Mouse (Mus musculus) C2C12 (cell line): Measurements from ENCODE around the gene Zfp422. TPM values are rescaled to one million over a fixed set of nuclear protein-coding genes. Genes with fewer than 3 reads are reported as not detected.

ENCODE experiments used
- H3K27me3 ChIP-seq: one replicate; pipeline ENCODE4 v1.6.1; 2011; ENCODE audit not compliant: control insufficient read depth, insufficient read depth, insufficient read length
- H3K36me3 ChIP-seq: one replicate; pipeline ENCODE4 v1.6.1; 2011; ENCODE audit not compliant: control insufficient read depth, insufficient read depth
- H3K4me3 ChIP-seq: one replicate; pipeline ENCODE4 v1.5.1; 2011; ENCODE audit warnings: mild to moderate bottlenecking, control low read depth; ENCODE audit not compliant: poor library complexity, insufficient read depth, severe bottlenecking
- H3K79me2 ChIP-seq: one replicate; pipeline ENCODE4 v1.6.1; 2011; ENCODE audit not compliant: control insufficient read depth, insufficient read depth
- H3K79me3 ChIP-seq: one replicate; pipeline ENCODE4 v1.6.1; 2011; ENCODE audit warnings: low read depth, control low read depth
- H3ac ChIP-seq: one replicate; pipeline ENCODE3; 2011; ENCODE audit warnings: low read depth; ENCODE audit not compliant: control insufficient read depth, insufficient read length
- CEBPB ChIP-seq: IDR thresholded peaks from one replicate; pipeline ENCODE4 v1.6.1; 2011; ENCODE audit warnings: low read depth, mild to moderate bottlenecking, control low read depth, moderate library complexity
- CTCF ChIP-seq: IDR thresholded peaks from one replicate; pipeline ENCODE4 v1.5.1; 2011; ENCODE audit not compliant: control insufficient read depth, insufficient read depth, insufficient read length
- FOSL1 ChIP-seq: IDR thresholded peaks from one replicate; pipeline ENCODE4 v1.8.0; 2011; ENCODE audit warnings: mild to moderate bottlenecking, low read length; ENCODE audit not compliant: poor library complexity, insufficient read depth, severe bottlenecking
- MAX ChIP-seq: IDR thresholded peaks from one replicate; pipeline ENCODE4 v1.6.1; 2011; ENCODE audit warnings: mild to moderate bottlenecking, control low read depth
- MYOD1 ChIP-seq: IDR thresholded peaks from one replicate; pipeline ENCODE4 v1.6.1; 2011; ENCODE audit warnings: low read depth; ENCODE audit not compliant: control insufficient read depth, insufficient read length
- MYOG ChIP-seq: IDR thresholded peaks from one replicate; pipeline ENCODE4 v1.6.1; 2011; ENCODE audit not compliant: control insufficient read depth, insufficient read length; ENCODE audit errors: extremely low read depth
- USF1 ChIP-seq: IDR thresholded peaks from one replicate; pipeline ENCODE4 v1.6.1; 2011; ENCODE audit warnings: low read depth, mild to moderate bottlenecking, control low read depth, moderate library complexity
- polyA plus RNA-seq: library from polyadenylated mRNA; unstranded; fragments of >200 nt; fragmentation: generic; extraction: Trizol; gene quantifications from one replicate; pipeline ENCODE4 v1.2.1, GENCODE M21; 2012; ENCODE audit warnings: missing spikeins

Zfp422 gene
- polyA plus RNA-seq, 1 experiment, result 7.5 TPM

DNA sequence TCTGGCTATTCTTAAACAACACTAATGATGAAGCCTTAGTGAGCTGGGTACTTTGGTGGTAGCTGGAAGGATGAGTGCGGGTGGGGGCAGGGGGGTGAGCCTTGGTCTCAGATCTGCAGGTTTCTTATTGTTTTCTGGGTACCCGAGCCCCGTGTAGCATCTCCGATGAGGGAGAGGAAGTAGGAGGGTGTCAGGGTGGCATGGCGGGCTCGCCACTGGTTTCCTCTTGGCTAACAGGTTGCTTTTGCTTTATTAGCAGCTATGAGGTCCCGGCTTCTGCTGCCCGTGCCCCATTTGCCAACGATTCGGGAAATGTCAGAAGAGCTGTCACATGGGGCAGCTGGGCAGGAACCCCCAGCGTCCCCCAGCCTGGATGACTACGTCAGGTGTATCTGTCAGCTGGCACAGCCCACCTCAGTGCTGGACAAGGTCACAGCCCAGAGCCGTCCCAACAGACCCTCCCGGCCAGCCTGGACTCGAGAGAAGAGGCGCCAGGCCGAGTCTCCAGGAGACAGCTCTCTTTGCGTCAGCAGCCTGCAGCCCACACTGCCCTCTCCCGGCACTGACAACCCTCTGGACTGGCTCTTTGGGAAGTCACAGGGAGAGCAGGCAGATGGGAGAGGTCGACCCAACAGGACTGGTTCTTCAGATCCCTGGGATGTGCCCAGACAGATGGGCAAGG lies 22.8 kb upstream of the Zfp422 start:
- Histone ChIP-seq H3K79me3 (no peaks in the 10 kb centered on the region), H3K27me3 (no peaks in the 10 kb centered on the region), H3K79me2 (no peaks in the 10 kb centered on the region), H3K4me3 (no peak overlapping the region), H3K36me3 (no peaks in the 10 kb centered on the region), H3ac (no peak overlapping the region)
- no peak for TF ChIP-seq MAX
- no peak for TF ChIP-seq CEBPB
- peak; percentile 63 for TF ChIP-seq CTCF

GRCm38 (mm10) chr6:116650406-116650805 lies 21.6 kb upstream of the Zfp422 start, which contains the start of gene Depp1:
Gene Depp1 (plus strand): TSS chr6:116650609.
- Histone ChIP-seq H3K27me3 (no peaks in the 10 kb centered on the region), H3K36me3 (no peaks in the 10 kb centered on the region), H3ac (no peak within 1 kb of the TSS), H3K79me3 (no peaks in the 10 kb centered on the region), H3K79me2 (no peaks in the 10 kb centered on the region), H3K4me3 (no peak within 1 kb of the TSS)
- TF ChIP-seq CEBPB (peak; percentile 61), MYOG (no peak), MAX (no peak), CTCF (no peak), FOSL1 (no peak), MYOD1 (peak; percentile 4), USF1 (no peak)

DNA sequence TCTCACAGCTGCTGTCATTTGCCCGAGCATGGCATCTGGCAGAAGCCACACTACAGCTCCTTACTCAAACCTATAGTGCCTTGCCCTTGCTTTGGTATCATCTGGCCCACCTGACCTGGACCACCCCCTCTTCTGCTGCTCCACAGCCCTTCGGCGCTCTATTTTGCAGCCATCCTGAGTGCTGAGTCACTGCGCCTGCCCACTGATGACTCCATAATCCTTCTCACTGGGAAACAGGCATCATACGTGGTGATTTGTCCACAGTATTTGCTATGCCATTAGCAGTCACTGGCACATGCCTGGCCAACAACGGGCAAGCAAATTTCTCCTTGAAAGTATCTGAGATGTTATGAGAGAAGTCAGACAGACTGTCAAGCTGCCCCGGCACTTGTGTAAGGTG lies 21.0 kb upstream of the Zfp422 start:
- Histone ChIP-seq H3K36me3 (no peaks in the 10 kb centered on the region), H3K79me2 (no peaks in the 10 kb centered on the region), H3K79me3 (no peaks in the 10 kb centered on the region), H3K27me3 (no peaks in the 10 kb centered on the region), H3K4me3 (no peak overlapping the region), H3ac (no peak overlapping the region)
- TF ChIP-seq MAX, result no peak
- no peak for TF ChIP-seq MYOG
- TF ChIP-seq MYOD1, result no peak
- TF ChIP-seq CTCF, result no peak
- no peak for TF ChIP-seq USF1
- no peak for TF ChIP-seq FOSL1
- no peak for TF ChIP-seq CEBPB

DNA sequence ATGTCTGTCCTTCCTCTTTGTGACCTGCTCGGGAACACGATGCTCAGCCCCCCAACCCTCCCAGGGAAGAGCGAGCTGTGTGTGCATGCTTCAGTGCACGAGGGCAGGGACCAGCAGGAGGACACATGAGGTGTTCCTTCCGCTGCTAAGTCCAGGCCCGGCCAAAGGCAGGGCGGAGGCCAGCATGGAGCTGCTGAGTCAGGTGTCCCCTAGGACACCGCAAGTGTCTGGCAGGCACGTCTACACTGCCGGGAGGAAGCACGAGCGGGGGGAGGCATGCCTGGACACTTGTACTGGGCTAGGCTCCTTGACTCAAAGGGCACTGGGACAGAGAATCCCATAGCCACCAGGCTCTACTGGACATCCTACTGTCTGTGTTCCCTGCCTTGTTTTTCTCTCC lies 19.0 kb upstream of the Zfp422 start:
- TF ChIP-seq MAX (no peak), USF1 (no peak), MYOD1 (no peak), FOSL1 (no peak), MYOG (no peak), CEBPB (no peak), CTCF (no peak)
- Histone ChIP-seq H3K36me3 (no peaks in the 10 kb centered on the region), H3K27me3 (no peaks in the 10 kb centered on the region), H3K79me3 (no peaks in the 10 kb centered on the region), H3K4me3 (no peak overlapping the region), H3K79me2 (no peaks in the 10 kb centered on the region), H3ac (no peak overlapping the region)

GRCm38 (mm10) chr6:116644335-116644734 lies 15.5 kb upstream of the Zfp422 start:
- TF ChIP-seq MAX (peak; percentile 49), CTCF (no peak), USF1 (no peak), FOSL1 (no peak), CEBPB (peak; percentile 63), MYOG (no peak), MYOD1 (no peak)
- no peaks in the 10 kb centered on the region for H3K27me3 ChIP-seq

GRCm38 (mm10) chr6:116643881-116644280 lies 15.1 kb upstream of the Zfp422 start:
- Histone ChIP-seq H3K27me3 (no peaks in the 10 kb centered on the region), H3ac (no peak overlapping the region), H3K4me3 (no peak overlapping the region), H3K79me2 (no peaks in the 10 kb centered on the region), H3K36me3 (no peaks in the 10 kb centered on the region), H3K79me3 (no peaks in the 10 kb centered on the region)
- no peak for TF ChIP-seq USF1
- TF ChIP-seq FOSL1, result no peak
- no peak for TF ChIP-seq CEBPB
- no peak for TF ChIP-seq MYOG
- TF ChIP-seq MYOD1, result no peak
- TF ChIP-seq CTCF, result no peak
- TF ChIP-seq MAX, result no peak

More at GRCm38 (mm10) chr6:116644335-116644734, 15.5 kb upstream of the Zfp422 start:
- H3K79me2 ChIP-seq, result no peaks in the 10 kb centered on the region
- H3K79me3 ChIP-seq, result no peaks in the 10 kb centered on the region
- no peak overlapping the region for H3K4me3 ChIP-seq
- no peak overlapping the region for H3ac ChIP-seq
- H3K36me3 ChIP-seq, result no peaks in the 10 kb centered on the region
